10 mouse cellular contexts compared by ENCODE assay signal in the genomic region with DNA sequence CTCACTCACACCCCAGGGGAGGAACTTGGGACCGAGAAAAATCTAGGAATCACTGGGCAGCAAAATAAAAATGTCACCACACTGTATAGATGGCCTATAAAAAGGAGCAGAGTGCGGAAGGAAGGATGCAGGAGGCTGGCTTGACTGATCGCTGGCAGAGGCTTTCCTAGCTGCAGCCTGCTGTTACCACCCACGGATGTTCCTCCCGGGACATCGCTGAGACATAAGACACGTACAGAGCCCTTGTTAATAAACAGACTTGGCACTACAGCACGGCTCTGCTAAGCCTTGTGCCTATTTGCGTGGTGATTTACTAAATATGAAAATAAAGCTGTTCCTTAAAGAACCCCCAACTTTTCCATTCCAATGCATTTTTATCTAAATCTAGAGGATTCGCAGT.
DNase-seq lines count a peak whose midpoint lies in the region; ATAC-seq and TF ChIP-seq lines count a peak whose summit lies in the region.
"Had no signal": no experiment of that assay in that cellular context is flagged by ENCODE, and none has a peak within 500 bp of the region (broad histone marks: within the 10 kb centered on the region; RNA-seq: fewer than 3 reads in every experiment).

No protein-coding gene starts in this region.

- no peak for TF ChIP-seq CTCF in lung, embryonic 14.5 days (IDR thresholded peaks at IDR 0.05; ENCODE audit: low read depth)
- no peak for TF ChIP-seq CTCF in lung, adult 2 months (IDR thresholded peaks at IDR 0.05; ENCODE audit: insufficient read depth, low read length)

- peaks cover 5% of the 10 kb centered on the region for H3K4me1 ChIP-seq in lung, embryonic 14.5 days (ENCODE audit: insufficient read depth)
- H3K4me1 ChIP-seq in lung, adult 2 months (ENCODE audit: control insufficient read depth, insufficient read depth, low read length): no peaks in the 10 kb centered on the region
- H3K4me1 ChIP-seq: midbrain, embryonic 12.5 days had no signal

- H3K27ac ChIP-seq in lung, embryonic 14.5 days (ENCODE audit: low read depth): peak overlapping the region; percentile 2; the same call in 1 of the 2 replicates
- H3K27ac ChIP-seq: midbrain, embryonic 12.5 days had no signal

- ATAC-seq in lung, embryonic 14.5 days (ENCODE audit: insufficient read depth): no peak

- H3K4me2 ChIP-seq in lung, embryonic 14.5 days: no peak overlapping the region
- H3K4me2 ChIP-seq: midbrain, embryonic 12.5 days had no signal

- DNase-seq in lung, embryonic 14.5 days: peak; percentile 55
- no peak for DNase-seq in lung, adult 2 months
- peak; percentile 53 to 56 for DNase-seq in frontal cortex, postnatal 14 days (ENCODE audit: low spot score in 2 of 2)
- peak; percentile 75 to 78 for DNase-seq in layer of hippocampus, postnatal 36 days
- DNase-seq in right cerebral cortex, postnatal 14 days: peak; percentile 55
- DNase-seq in urinary bladder, postnatal 14 days (ENCODE audit: low spot score): no peak
- no peak for DNase-seq in urinary bladder, postnatal 36 days (ENCODE audit: low spot score in 2 of 2)
- DNase-seq: cerebellum, postnatal 10 days; kidney, adult 8-10 months had no signal

- no peak overlapping the region for H3K4me3 ChIP-seq in lung, embryonic 14.5 days (ENCODE audit: low read depth, low read length)
- H3K4me3 ChIP-seq in lung, adult 2 months (replicated peaks; ENCODE audit: extremely low read depth, low read depth, low read length): no peak overlapping the region
- H3K4me3 ChIP-seq: midbrain, embryonic 12.5 days had no signal

- no peak overlapping the region for H3K9ac ChIP-seq in lung, embryonic 14.5 days
- H3K9ac ChIP-seq: midbrain, embryonic 12.5 days had no signal

- no peaks in the 10 kb centered on the region for H3K9me3 ChIP-seq in lung, embryonic 14.5 days (ENCODE audit: low read depth, low read length)
- H3K9me3 ChIP-seq: midbrain, embryonic 12.5 days had no signal

- 42% methylated on average over 10 of the region's 10 CpGs for WGBS in lung, embryonic 14.5 days
- 47% methylated on average over 10 of the region's 10 CpGs for WGBS in lung, adult 2 months

- no peak for TF ChIP-seq POLR2A in lung, adult 2 months (IDR thresholded peaks at IDR 0.05; ENCODE audit: borderline replicate concordance, extremely low read depth, low read depth, low read length)

- no peaks in the 10 kb centered on the region for H3K27me3 ChIP-seq in lung, embryonic 14.5 days (ENCODE audit: insufficient read depth, low read length)
- H3K27me3 ChIP-seq: midbrain, embryonic 12.5 days had no signal

- H3K36me3 ChIP-seq in lung, embryonic 14.5 days (ENCODE audit: insufficient read depth): no peaks in the 10 kb centered on the region
- H3K36me3 ChIP-seq: midbrain, embryonic 12.5 days had no signal

Comparison
In these comparisons a context has a peak if more than half of its experiments do, and no peak if none do; other contexts are left out.
1. DNase-seq: peak in lung, embryonic 14.5 days (single experiment), frontal cortex, postnatal 14 days (2 of 2), layer of hippocampus, postnatal 36 days (2 of 2) and right cerebral cortex, postnatal 14 days (single experiment); none in lung, adult 2 months (single experiment), urinary bladder, postnatal 14 days (single experiment) and urinary bladder, postnatal 36 days (0 of 2).